Mouse (Mus musculus) limb, embryonic 11.5 days (tissue): Measurements from ENCODE around the gene Ddx39. TPM values are rescaled to one million over a fixed set of nuclear protein-coding genes. Genes with fewer than 3 reads are reported as not detected.

Experiments
- ATAC-seq: fragments of 200-750 bp; cut with Nextera tagmentation; 2 replicates; pipeline ENCODE4 v1.8.0; 2017; ENCODE audit warnings: low read depth; ENCODE audit not compliant: insufficient number of reproducible peaks, low FRiP score, low TSS enrichment
- DNase-seq: peaks from one replicate; pipeline ENCODE4 v3.0.0-alpha.2; 2015; ENCODE audit warnings: low spot score
- H3K27ac ChIP-seq: fragments of 300-500 bp; sonication (generic); replicated peaks from 2 replicates; pipeline ENCODE4 v1.5.1; 2014; ENCODE audit warnings: low read depth, mild to moderate bottlenecking, low read length
- H3K27me3 ChIP-seq: fragments of 300-500 bp; sonication (generic); 2 replicates; pipeline ENCODE4 v1.6.1; 2014; ENCODE audit warnings: mild to moderate bottlenecking, low read length, mixed read lengths; ENCODE audit not compliant: control insufficient read depth, insufficient read depth
- H3K36me3 ChIP-seq: fragments of 300-500 bp; sonication (generic); 2 replicates; pipeline ENCODE4 v1.6.1; 2014; ENCODE audit warnings: mild to moderate bottlenecking, low read length, moderate library complexity, mixed read lengths; ENCODE audit not compliant: control insufficient read depth, insufficient read depth
- H3K4me1 ChIP-seq: fragments of 300-500 bp; sonication (generic); 2 replicates; pipeline ENCODE4 v1.6.1; 2014; ENCODE audit warnings: low read length, mixed read lengths; ENCODE audit not compliant: control insufficient read depth, insufficient read depth
- H3K4me2 ChIP-seq: fragments of 300-500 bp; sonication (generic); 2 replicates; pipeline ENCODE4 v1.6.1; 2014; ENCODE audit warnings: low read depth, mild to moderate bottlenecking, moderate library complexity; ENCODE audit not compliant: severe bottlenecking
- H3K4me3 ChIP-seq: fragments of 300-500 bp; sonication (generic); 2 replicates; pipeline ENCODE4 v1.5.1; 2014; ENCODE audit warnings: low read depth, low read length
- H3K9ac ChIP-seq: fragments of 300-500 bp; sonication (generic); 2 replicates; pipeline ENCODE4 v1.6.1; 2014; ENCODE audit warnings: mild to moderate bottlenecking, low read length
- H3K9me3 ChIP-seq: fragments of 300-500 bp; sonication (generic); 2 replicates; pipeline ENCODE4 v1.6.1; 2016; ENCODE audit warnings: low read length; ENCODE audit not compliant: control insufficient read depth
- WGBS: fragments of 180-500 bp; shearing (Covaris S2); extraction: QIAGEN DNeasy Blood & Tissue Kit; methylation state at CpG from one replicate; pipeline ENCODE4 v1.1.7; 2014; 5-methylcytosine and 5-hydroxymethylcytosine counted together
- polyA plus RNA-seq: library from polyadenylated mRNA; unstranded; fragments of >200 nt; fragmentation: Nextera tagmentation; extraction: Ambion mirVana; gene quantifications from 2 replicates; pipeline ENCODE4 v1.2.1, GENCODE M21; 2014

Gene Ddx39
- polyA plus RNA-seq, 1 experiment from 2014 or later = 215 TPM

GRCm38 (mm10) chr8:83706411-83706810, 8.6 kb upstream of the Ddx39 start:
- WGBS = 73% methylated on average over 5 of the region's 5 CpGs
- no peak overlapping the region for H3K9ac ChIP-seq
- no peak overlapping the region for H3K27ac ChIP-seq

GRCm38 (mm10) chr8:83707554-83707953, 7.4 kb upstream of the Ddx39 start:
- Histone ChIP-seq H3K9ac (no peak overlapping the region), H3K4me3 (no peak overlapping the region), H3K4me1 (no peaks in the 10 kb centered on the region), H3K36me3 (no peaks in the 10 kb centered on the region), H3K27ac (no peak overlapping the region), H3K9me3 (no peaks in the 10 kb centered on the region), H3K27me3 (no peaks in the 10 kb centered on the region), H3K4me2 (no peak overlapping the region)
- 77% methylated on average over 8 of the region's 8 CpGs for WGBS
- ATAC-seq (no peak), DNase-seq (no peak)

More at GRCm38 (mm10) chr8:83706411-83706810, 8.6 kb upstream of the Ddx39 start:
- H3K4me3 ChIP-seq = no peak overlapping the region
- DNase-seq = no peak
- ATAC-seq = no peak
- no peaks in the 10 kb centered on the region for H3K9me3 ChIP-seq
- H3K4me2 ChIP-seq = no peak overlapping the region
- no peaks in the 10 kb centered on the region for H3K36me3 ChIP-seq
- H3K4me1 ChIP-seq = no peaks in the 10 kb centered on the region
- H3K27me3 ChIP-seq = no peaks in the 10 kb centered on the region

GRCm38 (mm10) chr8:83714676-83715030, 324 bp upstream of the Ddx39 start:
- no peaks in the 10 kb centered on the region for H3K27me3 ChIP-seq
- H3K4me2 ChIP-seq = peak overlapping the region; percentile 36; the same call in 1 of the 2 replicates
- no peaks in the 10 kb centered on the region for H3K36me3 ChIP-seq
- no peaks in the 10 kb centered on the region for H3K9me3 ChIP-seq
- 18% methylated on average over 8 of the region's 8 CpGs for WGBS
- no peak; the same call in 1 of the 2 replicates for ATAC-seq
- H3K4me3 ChIP-seq = peak overlapping the region; percentile 83
- H3K27ac ChIP-seq = no peak overlapping the region
- DNase-seq = no peak
- H3K9ac ChIP-seq = no peak overlapping the region
- peaks cover 8% of the 10 kb centered on the region for H3K4me1 ChIP-seq

- no peak overlapping the region for H3K27ac ChIP-seq
Observed at GRCm38 (mm10) chr8:83715771-83716170, 794 bp downstream of the Ddx39 start.

DNA sequence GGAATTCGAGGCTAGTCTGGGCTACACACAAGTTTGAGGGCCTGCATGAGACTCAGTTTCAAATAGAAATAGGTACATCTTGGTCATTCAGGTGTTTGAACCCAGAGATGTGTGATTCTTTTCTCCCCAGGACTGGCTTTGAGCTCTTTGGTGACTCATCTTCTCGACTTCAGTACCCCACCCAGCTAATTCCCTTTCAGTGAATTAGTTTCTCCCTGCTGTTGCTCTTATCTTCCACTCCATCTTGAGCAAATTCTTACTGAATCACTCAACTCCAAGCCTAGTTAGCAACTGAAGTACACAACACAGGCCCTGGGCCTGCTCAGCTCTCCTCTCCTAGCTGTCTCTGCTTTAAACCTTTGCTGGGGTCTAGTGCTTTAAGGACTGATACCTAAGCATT, 1.6 kb downstream of the Ddx39 start:
- Histone ChIP-seq H3K4me1 (peaks cover 8% of the 10 kb centered on the region), H3K27me3 (no peaks in the 10 kb centered on the region), H3K36me3 (peaks cover 17% of the 10 kb centered on the region), H3K4me3 (no peak overlapping the region; the same call in 1 of the 2 replicates), H3K4me2 (peak overlapping the region; percentile 74), H3K9ac (no peak overlapping the region), H3K27ac (no peak overlapping the region), H3K9me3 (no peaks in the 10 kb centered on the region)
- 66% methylated on average over 2 of the region's 2 CpGs for WGBS
- ATAC-seq (no peak), DNase-seq (no peak)

More at GRCm38 (mm10) chr8:83715771-83716170, 794 bp downstream of the Ddx39 start:
- H3K36me3 ChIP-seq = peaks cover 9% of the 10 kb centered on the region
- H3K27me3 ChIP-seq = no peaks in the 10 kb centered on the region
- ATAC-seq (0 out of 2 replicates have a peak, but pooled peaks have one; percentile 8), DNase-seq (no peak)
- peak overlapping the region; percentile 83 for H3K4me3 ChIP-seq
- no peaks in the 10 kb centered on the region for H3K9me3 ChIP-seq
- H3K4me1 ChIP-seq = peaks cover 8% of the 10 kb centered on the region
- H3K4me2 ChIP-seq = peak overlapping the region; percentile 74
- WGBS = 1% methylated on average over 17 of the region's 17 CpGs
- peak overlapping the region; percentile 77 for H3K9ac ChIP-seq

GRCm38 (mm10) chr8:83719048-83719447, 4.1 kb downstream of the Ddx39 start:
- peaks cover 35% of the 10 kb centered on the region for H3K36me3 ChIP-seq
- DNase-seq (no peak), ATAC-seq (no peak)
- H3K9ac ChIP-seq = no peak overlapping the region
- H3K27me3 ChIP-seq = no peaks in the 10 kb centered on the region
- H3K4me1 ChIP-seq = peaks cover 8% of the 10 kb centered on the region
- H3K4me3 ChIP-seq = no peak overlapping the region
- no peaks in the 10 kb centered on the region for H3K9me3 ChIP-seq
- H3K27ac ChIP-seq = no peak overlapping the region
- 91% methylated on average over 2 of the region's 2 CpGs for WGBS
- no peak overlapping the region for H3K4me2 ChIP-seq

GRCm38 (mm10) chr8:83719693-83720092, 4.7 kb downstream of the Ddx39 start:
- WGBS = 79% methylated on average over 2 of the region's 2 CpGs
- ATAC-seq (no peak), DNase-seq (no peak)
- Histone ChIP-seq H3K27ac (no peak overlapping the region), H3K4me1 (peaks cover 8% of the 10 kb centered on the region), H3K4me2 (no peak overlapping the region), H3K36me3 (peaks cover 39% of the 10 kb centered on the region), H3K9me3 (no peaks in the 10 kb centered on the region), H3K9ac (no peak overlapping the region), H3K4me3 (no peak overlapping the region), H3K27me3 (no peaks in the 10 kb centered on the region)

GRCm38 (mm10) chr8:83721405-83722025, 6.5 kb downstream of the Ddx39 start:
- peaks cover 4% of the 10 kb centered on the region for H3K4me1 ChIP-seq
- H3K36me3 ChIP-seq = peaks cover 45% of the 10 kb centered on the region
- ATAC-seq = no peak
- H3K4me3 ChIP-seq = no peak overlapping the region
- H3K27ac ChIP-seq = no peak overlapping the region
- 93% methylated on average over 25 of the region's 25 CpGs for WGBS
- no peaks in the 10 kb centered on the region for H3K9me3 ChIP-seq
- no peaks in the 10 kb centered on the region for H3K27me3 ChIP-seq
- H3K4me2 ChIP-seq = no peak overlapping the region
- no peak for DNase-seq
- H3K9ac ChIP-seq = no peak overlapping the region

DNA sequence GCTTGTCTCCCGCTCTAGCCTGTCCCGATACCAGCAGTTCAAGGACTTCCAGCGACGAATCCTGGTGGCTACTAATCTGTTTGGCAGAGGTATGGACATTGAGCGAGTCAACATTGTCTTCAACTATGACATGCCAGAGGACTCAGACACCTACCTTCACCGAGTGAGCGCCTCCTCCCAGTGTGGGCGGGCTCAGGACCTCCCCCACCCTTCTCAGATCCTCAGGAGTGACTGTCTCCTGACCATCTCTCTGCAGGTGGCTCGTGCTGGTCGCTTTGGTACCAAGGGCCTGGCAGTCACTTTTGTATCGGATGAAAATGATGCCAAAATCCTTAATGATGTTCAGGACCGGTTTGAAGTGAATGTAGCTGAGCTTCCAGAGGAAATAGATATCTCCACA, 7.7 kb downstream of the Ddx39 start:
- no peaks in the 10 kb centered on the region for H3K27me3 ChIP-seq
- no peak overlapping the region for H3K27ac ChIP-seq
- DNase-seq = no peak
- 91% methylated on average over 12 of the region's 12 CpGs for WGBS
- H3K9me3 ChIP-seq = no peaks in the 10 kb centered on the region
- no peak overlapping the region for H3K4me3 ChIP-seq
- no peak for ATAC-seq
- H3K4me2 ChIP-seq = no peak overlapping the region
- no peak overlapping the region for H3K9ac ChIP-seq
- peaks cover 45% of the 10 kb centered on the region for H3K36me3 ChIP-seq
- H3K4me1 ChIP-seq = no peaks in the 10 kb centered on the region
